Mouse (Mus musculus) c-Kit-positive CD71-positive TER-119-positive erythroid progenitor cells, embryonic 14.5 days (primary cell): Measurements from ENCODE around the gene Olfr1484.
"Not testable (repeated sequence)": the region's sequence is repeated elsewhere in the genome, so short reads cannot be mapped to it uniquely, and the experiment has no call there.

ENCODE experiments used
- DNase-seq: peaks from one replicate; pipeline ENCODE4 v3.0.0-alpha.2; 2013; ENCODE audit warnings: low spot score

The Olfr1484 gene

GRCm38 (mm10) chr19:13583211-13583610, at the start of gene Olfr1484:
Olfr1484 (plus strand) TSS chr19:13583511.
- no peak for DNase-seq

GRCm38 (mm10) chr19:13617075-13617474, 33.8 kb downstream of the Olfr1484 start, which contains the start of gene Olfr1487:
Olfr1487 (plus strand) TSS chr19:13617375.
- DNase-seq, result not testable (repeated sequence)

GRCm38 (mm10) chr19:13631321-13631720, 48.0 kb downstream of the Olfr1484 start, which contains the start of gene Olfr1489:
Olfr1489 (plus strand) TSS chr19:13631621.
- DNase-seq, result no peak
